Mouse (Mus musculus) kidney, adult 2 months (tissue): ENCODE measurements at regions not wholly inside any gene's neighbourhood (a gene's known extent, or its start where the extent isn't known, plus 50 kb on each side); places are given as distances from the start of the nearest gene placed in this dataset.

Experiments
- CTCF ChIP-seq: fragments of 200-500 bp; conservative IDR thresholded peaks from 2 replicates; pipeline ENCODE4 v1.5.1; 2011; ENCODE audit warnings: low read depth, mild to moderate bottlenecking, control low read depth, low read length, moderate library complexity, mixed read lengths; ENCODE audit not compliant: insufficient read depth, insufficient read length
- POLR2A ChIP-seq: fragments of 200-500 bp; IDR thresholded peaks from one replicate; pipeline ENCODE4 v1.6.1; 2011; ENCODE audit warnings: low read depth, low read length, control low read depth

DNA sequence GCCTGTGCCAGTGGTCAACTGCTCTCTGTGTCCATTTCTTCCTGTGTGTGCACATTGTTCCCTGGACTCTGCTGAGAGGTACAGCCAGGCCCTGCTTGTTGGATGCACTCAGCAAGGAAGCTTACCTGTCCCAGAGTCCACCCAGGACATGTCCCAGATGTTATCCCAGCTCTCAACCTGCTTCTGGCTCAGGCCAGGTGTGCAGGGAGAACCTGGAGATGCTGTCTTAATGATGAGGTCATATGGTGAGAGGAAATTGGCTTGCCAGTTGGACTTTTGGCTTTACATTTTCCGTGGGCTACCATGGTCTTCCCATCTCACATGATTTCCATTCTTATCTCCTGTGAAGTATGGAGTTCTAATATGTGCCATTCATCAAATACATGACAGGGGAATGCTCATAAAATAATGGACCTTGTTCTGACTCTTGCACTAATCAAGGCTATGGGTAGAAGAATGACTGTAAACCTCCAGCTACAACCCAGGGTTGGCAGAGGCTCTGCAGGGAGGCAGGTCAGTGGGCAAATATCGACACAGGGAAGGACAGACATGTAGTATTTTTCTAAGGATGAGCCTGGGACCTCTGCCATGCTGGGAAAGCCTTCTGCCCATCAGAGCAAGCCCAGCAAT is 289.9 kb upstream of the 3110018I06Rik start:
- no peak for TF ChIP-seq POLR2A
- no peak for TF ChIP-seq CTCF
